Mouse (Mus musculus) embryonic facial prominence, embryonic 13.5 days (tissue): ENCODE measurements around the gene Itpripl2. TPM values are rescaled to one million over a fixed set of nuclear protein-coding genes. Genes with fewer than 3 reads are reported as not detected.

Source experiments
- ATAC-seq: fragments of 200-750 bp; cut with Nextera tagmentation; 2 replicates; pipeline ENCODE4 v1.8.0; 2017; ENCODE audit warnings: low read depth; ENCODE audit not compliant: insufficient number of reproducible peaks, insufficient read depth, low FRiP score, low TSS enrichment
- H3K27ac ChIP-seq: fragments of 300-500 bp; sonication (generic); 2 replicates; pipeline ENCODE4 v1.5.1; 2015; ENCODE audit warnings: moderate library complexity, mild to moderate bottlenecking, inconsistent platforms
- H3K27me3 ChIP-seq: fragments of 300-500 bp; sonication (generic); 2 replicates; pipeline ENCODE4 v1.6.1; 2015; ENCODE audit warnings: mild to moderate bottlenecking, inconsistent platforms
- H3K36me3 ChIP-seq: fragments of 300-500 bp; sonication (generic); 2 replicates; pipeline ENCODE4 v1.6.1; 2015; ENCODE audit warnings: mild to moderate bottlenecking, inconsistent platforms
- H3K4me1 ChIP-seq: fragments of 300-500 bp; sonication (generic); 2 replicates; pipeline ENCODE4 v1.6.1; 2015; ENCODE audit warnings: inconsistent platforms
- H3K4me2 ChIP-seq: fragments of 300-500 bp; sonication (generic); 2 replicates; pipeline ENCODE4 v1.6.1; 2015; ENCODE audit warnings: moderate library complexity, mild to moderate bottlenecking, inconsistent platforms
- H3K4me3 ChIP-seq: fragments of 300-500 bp; sonication (generic); 2 replicates; pipeline ENCODE4 v1.5.1; 2015; ENCODE audit warnings: mild to moderate bottlenecking, inconsistent platforms
- H3K9ac ChIP-seq: fragments of 300-500 bp; sonication (generic); 2 replicates; pipeline ENCODE4 v1.6.1; 2015; ENCODE audit warnings: mild to moderate bottlenecking, inconsistent platforms
- H3K9me3 ChIP-seq: fragments of 300-500 bp; sonication (generic); 2 replicates; pipeline ENCODE4 v1.6.1; 2016; ENCODE audit warnings: inconsistent platforms
- WGBS: fragments of 180-500 bp; shearing (Covaris S2); methylation state at CpG from one replicate; pipeline ENCODE4 v1.1.7; 2015; ENCODE audit warnings: mixed read lengths; 5-methylcytosine and 5-hydroxymethylcytosine counted together
- polyA plus RNA-seq: library from polyadenylated mRNA; unstranded; fragments of >200 nt; fragmentation: Nextera tagmentation; extraction: Ambion mirVana; gene quantifications from 2 replicates; pipeline ENCODE4 v1.2.1, GENCODE M21; 2015

Itpripl2 gene
- polyA plus RNA-seq, 1 experiment from 2014 or later: 5.9 TPM

DNA sequence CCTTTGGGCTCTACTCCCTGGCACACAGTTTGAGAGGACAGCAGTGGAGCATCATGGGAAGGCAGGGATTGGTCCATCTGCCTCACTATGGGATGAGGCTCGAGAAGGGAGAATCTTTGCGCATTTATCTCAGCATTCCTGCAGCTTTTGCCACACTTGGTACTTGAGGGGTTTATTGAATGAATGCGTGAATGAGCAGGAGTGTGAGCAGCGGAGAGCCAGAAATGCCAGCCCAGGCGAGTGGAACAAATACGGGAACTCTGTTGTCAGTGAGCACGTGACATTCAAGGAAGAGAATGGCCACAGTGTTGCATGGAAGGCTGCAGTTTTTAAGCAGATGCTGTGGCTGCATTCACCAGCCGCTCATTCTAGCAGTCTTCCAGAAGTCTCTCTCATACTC lies 10.6 kb upstream of the Itpripl2 start:
- ATAC-seq: no peak
- Histone ChIP-seq H3K4me1 (peaks cover 4% of the 10 kb centered on the region; the same call in 1 of the 2 replicates), H3K27me3 (no peaks in the 10 kb centered on the region), H3K27ac (no peak overlapping the region), H3K9me3 (no peaks in the 10 kb centered on the region), H3K4me3 (no peak overlapping the region), H3K9ac (no peak overlapping the region), H3K4me2 (no peak overlapping the region), H3K36me3 (no peaks in the 10 kb centered on the region)
- 82% methylated on average over 8 of the region's 8 CpGs for WGBS

DNA sequence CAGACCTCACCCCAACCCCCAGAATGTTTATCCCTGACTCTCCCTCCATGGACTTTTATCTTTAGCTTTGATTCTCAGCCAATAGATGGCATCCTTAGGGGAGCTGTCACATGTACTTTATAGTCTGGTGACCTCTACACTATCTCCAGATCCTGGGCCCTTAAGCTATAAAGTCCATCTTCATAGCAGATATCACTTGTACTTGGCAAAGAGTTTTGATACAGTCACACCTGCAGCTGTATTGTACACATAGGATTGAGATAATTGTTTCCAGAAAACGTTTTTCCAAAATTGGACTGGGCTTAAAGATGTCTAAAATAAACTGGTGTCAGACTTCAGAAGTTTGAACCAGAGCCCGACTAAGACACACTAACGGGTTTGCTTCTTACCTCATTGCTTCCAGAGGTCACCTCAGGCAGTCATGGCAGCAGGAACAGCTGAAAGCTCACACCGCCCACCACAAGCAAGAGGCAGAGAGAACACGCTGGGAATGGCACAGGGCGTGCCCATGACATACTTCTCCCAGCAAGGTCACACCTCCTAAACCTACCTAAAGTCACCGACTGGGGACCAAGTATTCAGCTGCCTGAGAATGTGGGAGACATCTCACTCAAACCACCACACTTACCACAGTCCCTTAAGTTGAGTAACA lies 8.1 kb upstream of the Itpripl2 start:
- no peaks in the 10 kb centered on the region for H3K27me3 ChIP-seq
- no peak overlapping the region for H3K4me3 ChIP-seq
- H3K4me1 ChIP-seq: peaks cover 4% of the 10 kb centered on the region; the same call in 1 of the 2 replicates
- no peaks in the 10 kb centered on the region for H3K36me3 ChIP-seq
- H3K4me2 ChIP-seq: no peak overlapping the region
- WGBS: 46% methylated on average over 7 of the region's 7 CpGs
- no peak overlapping the region for H3K27ac ChIP-seq
- no peak for ATAC-seq
- no peaks in the 10 kb centered on the region for H3K9me3 ChIP-seq
- H3K9ac ChIP-seq: no peak overlapping the region

DNA sequence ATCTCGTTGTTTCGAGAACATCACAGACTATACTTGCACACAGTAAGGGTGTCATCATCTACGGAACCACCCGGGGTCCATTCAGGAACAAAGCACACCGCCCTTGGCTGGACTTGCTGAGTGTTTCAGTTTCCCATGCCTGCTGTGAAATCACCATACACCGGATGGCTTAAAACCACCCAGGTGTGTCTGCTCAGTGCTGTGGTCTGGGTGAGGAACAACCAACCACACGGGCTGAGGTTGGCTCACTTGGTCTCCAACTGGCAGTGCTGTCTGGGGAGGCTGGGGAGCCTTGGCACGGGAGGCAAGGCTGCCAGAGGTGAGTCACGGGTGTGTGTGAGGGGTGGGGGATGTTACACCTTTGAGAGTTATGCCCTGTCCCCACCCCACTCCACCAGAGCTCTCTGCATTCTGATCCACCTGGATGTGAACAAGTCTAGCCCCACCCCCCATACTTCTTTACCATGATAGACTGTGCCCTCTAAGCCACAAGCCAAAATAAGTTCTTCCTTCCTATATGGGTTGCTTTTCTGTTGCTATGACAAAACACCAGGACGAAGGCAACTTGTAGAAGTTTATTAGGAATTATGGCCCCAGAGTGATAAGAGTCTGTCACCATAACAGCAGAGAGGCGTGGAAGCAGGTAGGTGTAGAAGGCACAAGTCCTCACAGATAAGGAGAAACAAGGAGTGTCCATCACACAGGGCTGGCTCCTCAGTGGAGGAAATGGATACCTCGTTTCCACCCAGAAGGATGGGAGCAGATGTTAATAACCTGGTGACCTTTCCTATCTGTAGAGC lies 7.4 kb upstream of the Itpripl2 start:
- ATAC-seq: no peak
- 84% methylated on average over 12 of the region's 12 CpGs for WGBS

DNA sequence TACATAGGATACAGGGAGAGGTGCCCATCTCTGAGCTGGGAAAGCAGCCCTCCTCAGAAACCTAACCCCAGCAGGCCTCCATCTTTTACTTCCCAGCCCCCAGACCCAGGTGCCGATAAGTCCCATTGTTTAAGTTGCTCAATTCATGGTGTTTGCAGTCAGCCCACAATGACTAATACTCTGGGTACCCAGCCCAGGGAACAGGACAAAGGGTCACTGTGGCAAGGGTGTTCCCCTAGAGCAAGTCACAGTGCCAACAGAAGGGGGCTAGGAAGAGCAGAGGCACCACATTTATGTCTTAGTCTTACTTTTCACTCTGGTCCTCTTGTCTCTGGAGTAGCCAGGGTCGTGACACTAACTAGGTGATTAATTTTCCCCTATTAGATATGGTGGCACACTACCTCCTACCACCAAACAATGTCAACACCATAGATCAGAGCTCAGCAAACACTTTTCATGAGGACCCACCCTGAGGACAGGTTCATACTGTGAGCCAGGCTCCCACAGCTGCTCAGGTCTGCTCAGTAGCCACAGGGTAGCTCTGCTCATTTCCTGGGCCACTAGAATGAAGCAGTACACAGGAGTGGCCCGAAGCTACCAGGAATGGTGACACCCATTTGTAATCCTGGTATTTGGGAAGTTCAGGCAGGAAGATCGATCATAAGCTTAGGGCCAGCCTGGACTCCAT lies 3.3 kb upstream of the Itpripl2 start:
- ATAC-seq: no peak
- Histone ChIP-seq H3K4me3 (no peak overlapping the region), H3K9me3 (no peaks in the 10 kb centered on the region), H3K27me3 (peaks cover 15% of the 10 kb centered on the region), H3K4me2 (no peak overlapping the region), H3K27ac (no peak overlapping the region), H3K36me3 (no peaks in the 10 kb centered on the region), H3K4me1 (peaks cover 12% of the 10 kb centered on the region), H3K9ac (no peak overlapping the region)
- 78% methylated on average over 4 of the region's 4 CpGs for WGBS

More for the DNA sequence above, 7.4 kb upstream of the Itpripl2 start:
- Histone ChIP-seq H3K27ac (no peak overlapping the region), H3K4me3 (no peak overlapping the region), H3K4me1 (peaks cover 3% of the 10 kb centered on the region; the same call in 1 of the 2 replicates), H3K4me2 (no peak overlapping the region), H3K9me3 (no peaks in the 10 kb centered on the region), H3K27me3 (no peaks in the 10 kb centered on the region), H3K9ac (no peak overlapping the region), H3K36me3 (no peaks in the 10 kb centered on the region)

DNA sequence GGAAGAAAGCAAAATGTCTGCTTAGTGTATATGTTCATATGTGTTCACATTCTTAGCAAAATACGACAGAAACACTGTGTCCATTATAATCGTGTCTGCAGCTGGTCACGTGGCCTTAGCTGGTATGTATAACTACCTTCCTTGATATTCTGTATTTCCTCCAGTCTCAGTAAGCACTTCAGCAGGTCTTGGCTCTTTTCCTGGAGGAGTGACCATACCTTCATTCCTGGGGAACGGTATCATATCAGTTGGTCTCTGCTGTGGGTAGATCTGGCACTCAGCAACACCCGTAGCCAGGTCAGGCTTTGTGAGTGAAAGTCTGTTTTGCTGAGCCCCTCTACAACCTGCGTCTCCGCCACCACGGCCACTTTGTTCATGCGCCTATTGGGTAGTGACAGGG lies 2.1 kb upstream of the Itpripl2 start:
- 91% methylated on average over 9 of the region's 9 CpGs for WGBS
- Histone ChIP-seq H3K27ac (no peak overlapping the region), H3K27me3 (peaks cover 24% of the 10 kb centered on the region)

DNA sequence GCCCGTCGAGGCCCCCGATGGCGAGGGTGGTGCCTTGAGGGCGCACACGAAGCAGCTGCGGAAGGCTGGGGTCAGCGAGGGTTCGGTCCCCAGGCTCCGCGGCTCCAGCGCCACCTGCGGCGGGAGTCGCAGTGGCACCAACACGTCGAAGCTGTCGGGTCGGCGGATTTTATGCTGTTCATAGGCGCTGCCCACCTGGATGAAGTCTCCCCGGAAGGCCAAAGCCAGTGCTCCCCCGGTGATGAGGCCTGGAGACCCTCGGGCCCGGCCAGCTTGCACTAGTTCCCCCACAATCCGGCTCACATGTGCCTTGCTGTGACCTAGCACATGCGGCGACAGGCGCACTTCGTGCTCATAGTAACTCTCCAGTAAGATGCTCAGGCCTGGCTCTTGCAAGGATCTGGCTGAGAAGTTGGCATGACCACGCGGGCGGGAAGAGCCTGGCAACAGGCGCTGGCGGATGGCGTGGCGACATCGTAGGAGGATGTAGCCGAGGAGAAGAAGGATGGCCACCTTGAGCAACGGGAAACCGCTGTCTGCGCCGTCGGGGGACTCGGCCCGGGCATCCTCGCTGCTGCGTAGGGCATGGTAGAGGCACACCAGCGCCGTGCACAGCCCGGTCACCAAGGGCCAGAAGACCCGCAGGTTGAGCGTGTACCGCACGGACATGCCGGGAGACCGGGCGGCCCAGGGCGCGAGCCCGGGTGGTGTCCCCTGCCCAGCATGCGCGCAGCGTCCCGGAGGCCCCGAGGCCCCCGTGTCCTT lies 927 bp downstream of the Itpripl2 start:
- Histone ChIP-seq H3K4me1 (peaks cover 34% of the 10 kb centered on the region), H3K4me2 (peak overlapping the region; percentile 88), H3K4me3 (peak overlapping the region; percentile 82), H3K27me3 (peaks cover 24% of the 10 kb centered on the region), H3K27ac (peak overlapping the region; percentile 84; the same call in 1 of the 2 replicates), H3K36me3 (peaks cover 7% of the 10 kb centered on the region), H3K9me3 (no peaks in the 10 kb centered on the region), H3K9ac (peak overlapping the region; percentile 94)
- peak; percentile 16; the same call in 1 of the 2 replicates for ATAC-seq
- WGBS: 3% methylated on average over 67 of the region's 67 CpGs

More for the DNA sequence above, 2.1 kb upstream of the Itpripl2 start:
- no peak overlapping the region for H3K4me3 ChIP-seq
- H3K4me2 ChIP-seq: no peak overlapping the region
- H3K36me3 ChIP-seq: peaks cover 7% of the 10 kb centered on the region
- H3K9ac ChIP-seq: no peak overlapping the region
- no peaks in the 10 kb centered on the region for H3K9me3 ChIP-seq
- ATAC-seq: no peak
- peaks cover 21% of the 10 kb centered on the region for H3K4me1 ChIP-seq

DNA sequence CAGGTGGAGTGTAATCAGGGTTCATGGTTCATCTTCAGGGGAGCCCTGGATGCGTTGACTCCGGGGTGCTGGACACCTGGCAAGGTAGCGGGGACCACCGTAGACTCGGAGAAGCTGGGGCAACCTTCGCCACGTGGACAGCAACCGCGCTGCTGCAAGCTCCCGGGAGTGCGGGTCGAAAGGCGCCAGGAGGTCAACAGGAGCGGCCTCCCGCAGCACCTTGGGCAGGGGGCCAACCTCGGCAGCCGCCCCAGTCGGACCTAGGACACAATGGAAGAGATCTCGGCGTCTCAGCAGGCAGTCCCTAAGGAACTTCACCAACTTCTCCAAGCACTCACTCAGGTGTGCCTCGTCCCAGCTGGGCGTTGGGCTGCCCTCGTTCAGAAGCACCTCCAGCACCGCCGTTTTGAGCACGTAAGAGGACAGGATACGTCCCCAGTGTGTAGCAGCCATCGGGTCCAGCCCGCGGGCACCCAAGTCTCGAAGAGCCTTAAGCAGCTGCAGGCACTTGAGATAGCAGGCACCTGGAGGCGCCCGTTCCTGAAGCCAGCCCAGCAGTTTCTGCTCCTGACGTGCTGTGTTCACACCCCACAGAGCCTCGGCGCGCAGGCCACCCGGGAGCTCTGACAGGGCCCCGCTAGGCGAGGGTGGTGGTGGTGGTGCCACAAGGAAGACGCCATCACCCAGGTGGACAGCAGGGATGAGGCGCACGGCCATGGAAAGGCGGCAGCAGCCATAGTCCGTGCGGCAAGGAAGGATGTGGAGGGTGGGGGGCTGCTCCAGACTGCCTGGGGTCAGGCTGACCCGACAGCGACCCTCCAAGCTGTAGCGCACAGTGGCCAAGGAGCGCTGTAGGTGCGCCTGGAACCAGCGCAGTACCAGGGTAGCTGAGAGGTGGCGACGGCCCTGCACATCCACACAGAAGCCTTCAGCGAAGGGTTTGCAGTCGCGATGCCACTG lies 1.8 kb downstream of the Itpripl2 start:
- Histone ChIP-seq H3K9ac (peak overlapping the region; percentile 94; the same call in 1 of the 2 replicates), H3K27ac (no peak overlapping the region), H3K9me3 (no peaks in the 10 kb centered on the region), H3K4me2 (peak overlapping the region; percentile 88), H3K36me3 (peaks cover 7% of the 10 kb centered on the region), H3K4me3 (peak overlapping the region; percentile 82), H3K4me1 (peaks cover 34% of the 10 kb centered on the region), H3K27me3 (peaks cover 24% of the 10 kb centered on the region)
- 0 out of 2 replicates have a peak, but pooled peaks have one; percentile 22 for ATAC-seq
- WGBS: 28% methylated on average over 57 of the region's 57 CpGs

DNA sequence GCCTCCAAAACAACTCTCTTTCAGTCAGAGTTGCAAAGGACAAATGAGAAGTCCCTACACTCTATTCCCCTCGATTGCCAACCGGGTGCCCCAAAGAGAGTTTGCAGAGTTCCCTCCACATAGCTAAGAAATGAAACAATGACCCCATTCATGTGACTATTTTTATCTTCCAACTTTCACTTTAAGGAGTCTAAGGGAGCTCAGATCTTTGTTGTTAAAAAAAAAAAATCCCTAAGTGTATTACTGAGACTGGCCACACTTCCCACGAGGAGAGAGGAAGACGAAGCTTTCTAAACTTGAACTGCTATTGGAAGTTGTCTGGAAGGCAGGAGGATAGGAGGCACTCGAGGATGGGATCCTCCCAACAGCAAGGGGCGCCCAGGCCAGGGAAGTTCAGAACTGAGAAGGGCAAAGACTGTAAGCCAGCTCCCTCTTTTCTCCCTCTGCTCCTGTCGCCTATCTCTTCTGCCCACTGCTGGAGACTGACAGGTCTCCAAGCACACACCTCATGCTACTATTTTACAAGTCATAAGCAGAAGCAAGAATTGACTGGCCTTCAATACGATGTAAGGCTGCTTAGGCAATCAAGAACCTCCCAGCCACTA lies 3.6 kb downstream of the Itpripl2 start:
- no peaks in the 10 kb centered on the region for H3K9me3 ChIP-seq
- H3K27me3 ChIP-seq: peaks cover 24% of the 10 kb centered on the region
- peaks cover 34% of the 10 kb centered on the region for H3K4me1 ChIP-seq
- peak overlapping the region; percentile 49; the same call in 1 of the 2 replicates for H3K9ac ChIP-seq
- no peak for ATAC-seq
- H3K36me3 ChIP-seq: peaks cover 16% of the 10 kb centered on the region
- H3K27ac ChIP-seq: no peak overlapping the region
- WGBS: 23% methylated on average over 8 of the region's 8 CpGs
- peak overlapping the region; percentile 13; the same call in 1 of the 2 replicates for H3K4me3 ChIP-seq
- H3K4me2 ChIP-seq: peak overlapping the region; percentile 43

DNA sequence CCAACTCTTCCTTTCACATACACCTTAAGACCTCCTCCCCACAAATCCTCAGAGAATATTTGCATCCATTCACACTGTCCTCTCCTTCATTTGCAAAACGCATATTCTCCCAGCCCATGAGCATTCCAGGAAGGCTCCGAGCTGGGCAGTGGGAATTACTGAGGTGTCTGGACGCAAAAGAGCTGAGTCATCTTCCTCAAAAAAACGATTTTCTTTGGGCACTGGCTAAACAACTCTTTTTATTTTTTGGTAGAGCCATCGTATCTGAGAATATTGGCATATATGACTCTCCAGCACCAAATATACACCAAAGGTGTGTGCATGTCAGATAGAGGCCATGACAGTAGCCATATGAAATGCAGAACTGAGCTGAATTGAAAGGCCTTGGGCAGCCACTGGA lies 4.9 kb downstream of the Itpripl2 start:
- H3K9me3 ChIP-seq: no peaks in the 10 kb centered on the region
- no peak overlapping the region for H3K9ac ChIP-seq
- H3K27ac ChIP-seq: no peak overlapping the region
- H3K27me3 ChIP-seq: peaks cover 24% of the 10 kb centered on the region
- no peak overlapping the region for H3K4me3 ChIP-seq
- H3K4me1 ChIP-seq: peaks cover 34% of the 10 kb centered on the region
- H3K4me2 ChIP-seq: no peak overlapping the region
- peaks cover 16% of the 10 kb centered on the region for H3K36me3 ChIP-seq
- no peak for ATAC-seq
- WGBS: 65% methylated on average over 5 of the region's 5 CpGs

DNA sequence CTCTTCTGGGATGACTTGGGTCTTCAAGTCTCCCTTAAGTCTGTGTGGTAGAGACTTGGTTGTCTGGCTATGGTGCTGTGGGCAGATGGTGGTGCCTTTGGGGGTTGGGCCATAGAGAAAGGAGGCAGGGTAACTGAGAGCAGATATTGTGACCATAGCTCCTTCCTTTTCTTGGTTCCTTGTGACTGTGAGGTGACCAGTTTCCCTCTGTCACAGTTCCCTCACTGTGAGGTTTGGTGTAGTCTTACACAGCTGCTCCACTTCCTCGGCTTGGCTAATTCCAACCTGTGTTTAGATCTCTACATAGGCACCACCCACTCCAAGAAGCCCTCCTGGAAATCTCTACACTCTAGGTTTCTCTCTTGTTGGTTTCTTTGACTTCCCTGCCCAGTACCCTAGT lies 7.8 kb downstream of the Itpripl2 start:
- H3K27me3 ChIP-seq: no peaks in the 10 kb centered on the region
- H3K4me1 ChIP-seq: peaks cover 14% of the 10 kb centered on the region
- H3K27ac ChIP-seq: no peak overlapping the region
- H3K9ac ChIP-seq: no peak overlapping the region
- peaks cover 10% of the 10 kb centered on the region; the same call in 1 of the 2 replicates for H3K36me3 ChIP-seq
- no peak overlapping the region for H3K4me3 ChIP-seq
- no peak overlapping the region for H3K4me2 ChIP-seq
- WGBS: 44% methylated on average over 1 of the region's 1 CpGs
- ATAC-seq: no peak
- no peaks in the 10 kb centered on the region for H3K9me3 ChIP-seq
